Mouse (Mus musculus): ENCODE data around the gene Syne3.
A peak's percentile ranks its signal among the peaks of the same experiment; 100 is the strongest.

The Syne3 gene

DNA sequence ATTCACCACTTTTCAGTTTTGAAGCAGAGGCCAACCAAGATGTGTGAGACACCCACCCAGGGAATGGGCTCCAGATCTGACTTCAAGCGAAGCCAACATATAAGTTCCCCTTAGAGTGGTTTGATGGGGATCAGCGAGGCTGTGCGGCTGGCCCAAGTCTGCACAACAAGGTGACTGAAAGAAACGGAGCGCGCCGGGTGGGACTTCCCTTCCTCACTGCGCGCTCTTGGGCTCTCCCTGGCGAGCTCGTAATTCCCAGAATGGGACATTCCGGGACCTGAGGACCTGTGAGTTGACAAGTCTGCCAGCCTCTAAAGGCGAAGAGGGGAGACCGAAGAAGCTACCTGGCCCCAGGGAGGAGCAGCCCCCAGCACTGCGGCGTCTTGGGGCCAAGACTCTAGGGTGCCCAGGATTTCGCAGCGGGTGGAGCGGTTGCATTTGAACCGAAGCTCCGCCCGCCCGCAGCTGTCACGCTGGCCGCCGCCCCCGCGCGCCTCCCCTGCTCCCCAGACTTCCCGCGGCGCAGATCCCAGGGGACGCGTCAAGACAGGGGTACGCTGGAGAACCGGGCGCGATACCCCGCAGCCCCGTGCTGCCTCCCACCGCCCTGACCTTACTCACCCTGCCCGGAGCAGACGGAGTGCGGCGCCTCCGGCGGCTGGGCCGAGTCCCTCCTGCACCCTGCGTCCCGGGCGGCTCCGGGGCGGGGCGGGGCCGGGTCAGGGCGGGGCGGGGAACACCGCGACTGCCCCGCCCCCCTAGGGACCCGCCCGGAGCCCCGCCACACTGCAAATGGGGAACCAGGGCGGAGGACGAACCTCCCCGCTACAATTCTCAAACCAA is at the start of gene Syne3:
Gene Syne3 (minus strand): TSS at position 440 of the 843 bp plus-strand sequence.
- peak; percentile 90 to 94 for DNase-seq (ENCODE audit: low spot score in 2 of 2)

DNA sequence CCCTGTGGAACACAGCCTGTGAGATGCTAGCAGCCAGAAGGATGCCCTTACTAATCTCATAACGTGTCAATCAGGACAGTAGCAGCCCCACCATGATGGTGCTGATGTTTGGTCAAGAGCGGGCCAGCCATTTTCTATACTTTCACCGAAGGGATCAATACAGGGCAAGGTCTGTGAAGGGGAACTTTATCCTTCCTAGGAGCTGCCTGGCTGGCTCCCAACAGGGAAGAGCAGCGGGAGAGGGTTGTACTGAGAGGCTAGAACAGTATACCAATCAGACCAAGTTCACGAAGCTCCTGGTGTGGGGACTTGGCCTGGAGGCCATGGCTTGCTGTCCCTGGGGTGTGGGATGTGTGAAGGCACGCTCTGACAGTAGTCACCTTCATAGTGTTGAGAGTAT is 45.7 kb upstream of the Syne3 start:
- no peak for DNase-seq (ENCODE audit: low spot score in 2 of 2)

DNA sequence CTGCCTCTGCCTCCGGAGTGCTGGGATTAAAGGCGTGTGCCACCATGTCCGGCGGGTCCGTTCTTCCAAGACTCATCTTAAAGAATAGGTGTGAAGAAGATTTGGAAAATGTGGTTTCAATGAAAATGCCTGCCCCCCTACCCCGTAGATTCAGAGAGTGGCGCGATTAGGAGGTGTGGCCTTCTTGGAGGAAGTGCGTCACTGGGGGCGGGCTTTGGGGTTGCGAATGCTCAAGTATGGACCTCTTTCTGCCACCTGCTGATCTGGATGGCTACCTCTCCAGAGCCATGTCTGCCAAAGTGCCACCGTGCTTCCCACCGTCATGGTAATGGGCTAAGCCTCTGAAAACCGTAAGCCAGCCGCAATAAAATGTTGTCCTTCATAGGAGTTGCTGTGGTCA is 44.4 kb upstream of the Syne3 start:
- DNase-seq (ENCODE audit: low spot score in 2 of 2): no peak

DNA sequence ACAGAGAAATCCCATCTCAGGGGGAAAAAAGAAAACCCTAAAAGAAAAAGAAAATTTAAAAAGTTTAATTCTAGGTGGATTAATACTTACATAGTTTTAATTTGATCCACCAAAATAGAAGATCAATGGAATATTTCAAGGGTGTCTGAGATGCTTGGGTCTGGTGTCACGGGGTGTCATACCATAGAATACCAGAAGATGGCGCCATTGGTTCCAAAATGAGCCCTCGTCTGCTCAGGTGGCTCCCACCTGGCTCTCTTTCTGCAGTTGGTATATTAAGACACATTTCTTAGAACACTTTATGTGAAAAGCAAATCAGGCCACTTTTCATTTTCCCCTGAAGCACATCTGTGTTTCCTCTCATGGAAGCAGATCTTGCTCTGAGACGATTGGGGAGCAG is 41.3 kb upstream of the Syne3 start:
- DNase-seq (ENCODE audit: low spot score in 2 of 2): peak; percentile 47 to 77

DNA sequence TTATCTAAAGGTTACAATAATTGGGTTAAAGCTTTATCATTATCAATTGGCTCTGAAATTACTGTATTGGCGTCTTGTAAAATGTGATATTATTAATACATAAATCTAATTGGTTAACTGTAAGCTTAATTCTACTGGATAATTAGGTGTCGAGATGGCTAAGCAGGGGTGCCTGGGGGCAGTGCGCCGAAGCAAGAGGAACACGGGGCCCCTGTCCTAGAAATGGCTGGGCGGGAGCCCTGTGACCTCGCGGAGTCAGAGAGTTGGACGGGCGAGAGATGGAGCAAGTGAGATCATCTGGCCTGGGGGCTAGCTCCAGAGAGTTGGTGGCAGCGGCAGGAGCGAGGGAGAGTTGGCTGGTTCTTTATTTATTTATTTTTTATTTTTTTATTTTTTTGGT is 40.2 kb upstream of the Syne3 start:
- no peak for DNase-seq (ENCODE audit: low spot score in 2 of 2)

DNA sequence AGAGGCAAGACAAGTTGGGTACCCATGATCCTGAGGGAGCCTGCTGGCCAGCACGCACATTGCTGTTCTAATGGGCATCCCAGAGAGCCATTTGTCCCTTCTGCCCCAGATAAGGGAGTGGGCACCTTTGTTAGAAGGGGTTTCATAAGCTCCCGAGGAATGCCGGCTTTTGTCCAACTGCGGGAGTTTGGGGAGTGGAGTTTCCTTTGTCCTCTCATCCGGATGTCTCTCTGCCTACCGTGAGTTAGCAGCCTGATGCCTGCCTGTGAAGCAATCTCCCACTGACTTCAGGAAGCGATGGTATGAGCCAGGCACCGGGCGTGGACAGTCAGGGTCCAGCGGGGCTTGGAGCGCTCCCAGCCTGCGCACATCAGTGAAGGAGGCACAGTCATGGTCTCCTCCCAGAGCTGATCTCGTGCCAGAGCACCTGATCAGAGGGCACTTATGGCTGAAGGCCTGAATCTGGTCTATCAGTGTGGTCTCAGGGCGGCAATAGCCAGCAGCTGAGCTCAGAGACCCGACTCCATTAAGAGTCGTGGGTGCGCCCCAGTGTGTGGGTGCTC is 38.8 kb upstream of the Syne3 start:
- DNase-seq (ENCODE audit: low spot score in 2 of 2): no peak

DNA sequence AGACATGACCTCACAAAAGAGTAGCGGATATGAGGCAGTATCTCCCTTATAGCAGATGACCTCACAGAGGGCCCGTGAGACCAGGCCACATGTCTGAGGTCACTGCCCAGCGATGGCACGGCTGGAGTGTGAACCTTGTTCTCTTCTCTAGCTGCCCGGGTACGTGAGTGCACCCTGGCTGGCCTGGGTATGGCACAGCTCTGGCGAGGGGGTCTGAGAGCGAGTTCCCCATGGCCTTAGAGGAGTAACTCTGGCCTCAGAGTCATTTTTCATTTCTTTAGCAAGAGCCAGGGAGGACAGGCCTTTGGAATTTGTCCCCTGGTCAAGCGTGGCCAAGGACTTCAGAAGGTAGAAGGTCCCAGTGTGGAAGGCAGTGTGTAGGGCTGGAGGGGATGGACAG is 35.2 kb upstream of the Syne3 start:
- DNase-seq (ENCODE audit: low spot score in 2 of 2): no peak

DNA sequence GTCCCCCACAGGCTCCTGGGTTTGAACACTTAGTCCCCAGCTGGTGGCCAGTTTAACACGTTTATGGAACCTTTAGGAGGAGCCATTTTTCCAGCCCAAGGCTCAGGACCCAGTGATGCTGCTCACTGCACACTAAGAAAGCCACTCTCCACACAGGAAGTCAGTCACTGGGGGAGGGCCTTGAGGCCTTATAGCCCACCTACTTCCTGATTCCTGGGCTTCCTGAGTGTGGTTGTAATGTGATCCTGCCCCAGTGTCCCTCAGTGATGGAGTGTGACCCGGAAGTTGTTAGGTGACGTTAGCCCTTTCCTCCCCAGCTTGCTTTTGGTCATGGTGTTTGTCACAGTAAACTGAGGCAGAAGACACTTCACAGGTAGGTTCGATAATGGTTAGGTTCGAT is 33.5 kb upstream of the Syne3 start:
- no peak for DNase-seq (ENCODE audit: low spot score in 2 of 2)

DNA sequence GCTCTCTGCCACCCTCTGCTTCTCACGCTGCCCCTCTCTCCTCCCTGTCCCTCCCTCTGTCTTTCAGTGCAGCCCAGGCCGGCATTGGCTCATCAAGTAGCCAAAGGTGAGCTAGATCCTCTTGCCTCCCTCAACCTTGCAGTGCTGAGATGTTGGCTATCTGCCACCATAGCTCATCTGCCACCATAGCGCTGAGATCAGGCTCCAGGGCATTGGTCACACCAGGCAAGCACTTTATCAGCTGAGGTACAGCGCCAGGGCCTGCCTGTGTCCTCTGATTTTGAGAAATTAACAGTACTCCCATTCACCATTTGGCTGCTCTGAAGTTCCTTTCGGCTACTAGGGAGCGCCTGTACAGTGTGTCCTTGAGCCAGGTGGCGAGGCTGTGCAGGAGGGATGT is 31.3 kb upstream of the Syne3 start:
- DNase-seq (ENCODE audit: low spot score in 2 of 2): peak; percentile 47 to 66

DNA sequence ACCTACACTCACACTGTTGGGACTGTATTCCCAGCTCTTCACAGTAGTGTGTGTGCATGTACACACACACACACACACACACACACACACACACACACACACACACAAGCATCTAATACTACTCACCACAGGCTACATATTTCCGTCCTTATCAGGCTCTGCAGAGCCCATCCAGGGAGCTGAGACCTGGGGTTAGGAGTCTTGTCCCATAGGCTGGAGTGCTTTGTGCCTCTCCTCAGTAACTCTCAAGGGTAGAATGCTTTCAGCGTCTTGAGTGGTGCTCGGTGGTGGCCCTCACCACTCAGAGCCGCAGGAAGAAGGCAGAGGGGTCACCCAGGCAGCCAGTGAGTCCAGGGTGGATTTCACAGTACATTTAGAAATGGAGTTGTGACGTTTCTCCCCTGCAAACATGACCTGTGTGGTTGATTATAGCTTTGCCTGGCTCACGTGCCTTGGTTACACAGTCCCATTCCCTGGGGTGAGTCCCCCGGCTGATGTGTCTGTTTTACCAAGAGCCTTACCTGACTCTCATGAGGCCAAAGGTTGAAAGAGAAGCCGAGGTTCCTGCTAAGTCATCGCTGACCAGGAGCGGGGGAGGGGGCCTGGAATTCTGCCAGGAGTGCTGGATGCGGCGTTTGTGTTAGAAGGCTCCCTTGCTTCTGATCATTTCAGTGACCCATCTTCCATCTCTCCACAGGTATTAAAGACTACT is 30.1 kb upstream of the Syne3 start:
- DNase-seq (ENCODE audit: low spot score in 2 of 2): peak; percentile 48 to 54

DNA sequence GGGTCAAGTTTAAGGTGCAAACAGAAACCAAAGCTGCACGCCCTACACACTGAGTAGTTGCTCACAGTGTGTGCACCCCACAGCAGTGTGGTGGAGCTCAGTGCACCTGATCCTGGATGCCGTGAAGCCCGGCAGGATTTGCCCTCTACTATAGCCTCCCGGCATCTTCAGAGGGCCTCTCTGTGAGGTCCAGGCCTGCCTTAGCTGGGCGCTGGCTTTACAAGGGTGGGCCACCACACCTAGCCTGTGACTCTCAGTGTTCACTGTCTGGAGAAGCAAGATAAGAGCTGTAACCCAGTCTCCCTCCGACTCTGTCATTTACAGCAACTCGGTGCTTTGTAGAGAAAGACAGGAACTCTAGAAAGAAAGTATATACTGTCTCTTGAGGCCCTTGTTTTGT is 29.3 kb upstream of the Syne3 start:
- DNase-seq (ENCODE audit: low spot score in 2 of 2): peak; percentile 72 to 73

DNA sequence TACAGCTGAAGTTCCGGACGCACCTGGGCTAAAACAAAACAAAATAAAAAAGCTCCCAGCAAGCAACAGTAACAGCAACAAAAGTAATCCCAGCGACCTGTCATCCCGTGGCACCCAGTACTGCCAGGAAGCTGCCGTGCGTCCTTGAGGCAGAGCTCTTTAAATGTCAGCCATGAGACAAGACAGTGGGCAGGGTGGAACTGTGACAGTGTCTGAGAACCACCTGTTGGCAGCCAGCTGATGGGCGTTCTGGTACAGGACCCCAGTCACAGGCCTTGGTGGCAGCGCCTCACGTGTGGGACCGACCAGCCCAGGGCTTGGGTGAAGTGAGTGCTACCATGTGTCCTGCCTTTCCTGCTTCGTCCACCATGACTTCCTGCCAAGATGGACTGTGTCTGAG is 28.6 kb upstream of the Syne3 start:
- peak in 1 of 2 experiments; percentile 49 for DNase-seq (ENCODE audit: low spot score in 2 of 2)

DNA sequence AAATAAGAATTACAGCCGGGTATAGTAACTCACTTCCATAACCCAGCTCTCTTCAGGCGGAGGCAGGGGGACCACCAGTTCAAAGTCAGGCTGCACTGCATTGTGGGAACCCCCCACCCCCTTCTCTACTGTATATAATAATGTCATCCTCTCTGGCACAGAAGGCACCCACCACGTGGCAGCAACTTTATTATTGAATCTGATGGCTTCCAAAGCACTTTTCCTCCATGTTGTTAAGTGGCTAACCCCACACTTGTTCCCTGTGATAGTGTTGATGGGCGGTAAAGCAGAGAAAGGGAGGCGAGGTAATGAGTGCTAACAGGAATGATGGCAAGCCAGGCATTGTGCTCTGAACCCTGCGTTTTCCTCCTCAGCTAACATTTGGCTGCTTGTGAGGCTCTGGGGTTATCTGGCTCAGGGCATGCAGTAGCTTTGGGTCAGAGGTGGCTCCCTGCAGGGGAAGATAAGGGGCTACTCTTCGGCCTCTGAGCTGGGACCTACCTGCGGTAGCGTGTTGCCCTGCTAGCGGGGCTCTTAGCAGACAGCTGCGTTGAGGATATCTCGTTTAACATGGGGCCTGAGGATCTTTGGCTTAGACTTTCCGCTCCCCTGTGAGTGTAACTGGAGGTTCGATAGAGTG is 24.6 kb upstream of the Syne3 start:
- peak; percentile 70 to 81 for DNase-seq (ENCODE audit: low spot score in 2 of 2)

DNA sequence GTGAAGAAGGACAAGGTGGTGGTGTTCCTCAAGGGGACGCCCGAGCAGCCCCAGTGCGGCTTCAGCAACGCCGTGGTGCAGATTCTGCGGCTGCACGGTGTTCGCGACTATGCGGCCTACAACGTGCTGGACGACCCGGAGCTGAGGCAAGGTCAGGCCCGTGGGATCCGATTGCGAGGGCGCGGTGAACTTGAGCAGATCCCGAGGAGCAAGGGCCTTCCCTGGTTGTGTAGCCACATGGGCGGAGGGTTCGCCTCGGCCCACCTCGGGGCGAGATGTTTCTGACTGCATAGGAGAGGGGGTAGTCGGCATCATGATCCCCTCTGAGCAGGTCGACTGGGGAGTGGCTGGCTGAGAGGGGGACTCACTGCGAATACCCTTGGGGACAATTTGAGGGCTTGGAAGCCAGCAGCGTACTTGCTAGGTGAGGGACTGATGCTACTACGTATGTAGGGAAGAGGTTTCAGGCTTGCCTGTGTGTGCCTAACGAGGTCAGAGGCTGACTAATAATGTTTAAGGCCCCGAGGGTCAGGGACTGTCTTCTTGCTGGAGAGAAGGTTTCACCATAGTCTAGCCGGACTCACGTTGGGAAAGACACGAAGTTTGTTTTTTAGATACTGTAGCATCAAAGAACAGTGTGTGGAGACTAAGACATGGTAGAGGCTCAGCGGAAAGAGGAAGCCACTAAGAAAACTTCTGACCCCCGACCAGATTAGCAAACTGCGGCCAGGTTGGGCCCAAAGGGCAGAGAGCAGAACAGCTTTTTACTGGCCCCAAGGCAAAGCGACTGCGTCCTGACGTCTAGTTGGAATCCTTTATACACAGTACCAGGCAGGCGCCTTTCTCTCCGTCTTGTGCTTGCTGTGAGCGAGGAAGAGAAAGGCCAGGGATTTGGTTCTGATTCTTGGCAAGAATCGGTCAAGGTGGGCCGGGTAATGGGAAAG is 23.5 kb upstream of the Syne3 start:
- DNase-seq (ENCODE audit: low spot score in 2 of 2): peak in 1 of 2 experiments; percentile 68

DNA sequence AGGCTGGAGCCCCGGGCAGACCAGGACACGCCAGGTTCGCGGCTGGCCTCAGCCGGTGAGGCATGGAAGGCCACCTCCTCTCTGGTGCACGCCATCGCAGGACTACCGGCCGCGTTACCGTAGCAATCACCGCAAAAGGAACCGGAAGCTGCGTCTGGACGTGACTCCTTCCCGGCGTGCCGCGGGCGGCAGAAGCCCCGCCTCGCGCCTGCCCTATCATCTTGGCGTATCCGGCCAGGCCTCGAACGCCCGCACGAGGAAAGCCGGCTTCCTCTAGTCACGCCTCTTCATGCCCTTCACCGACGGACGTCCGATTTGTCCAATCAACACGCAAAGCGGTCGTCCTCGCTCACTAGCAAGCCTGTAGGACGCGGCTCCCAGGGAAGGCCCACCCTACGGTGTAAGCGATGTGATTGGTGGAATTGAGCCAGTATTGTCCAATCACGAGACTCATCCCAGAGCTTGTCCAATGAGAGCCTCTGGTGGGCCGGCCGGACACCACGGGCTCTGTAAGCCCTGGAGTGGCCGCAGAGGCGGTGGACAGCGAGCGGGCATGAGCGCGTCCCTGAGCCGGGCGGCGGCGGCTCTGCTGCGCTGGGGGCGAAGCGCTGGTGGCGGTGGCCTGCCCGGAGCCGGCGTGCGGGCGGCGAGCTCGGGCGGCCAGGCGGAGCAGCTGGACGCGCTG is 22.7 kb upstream of the Syne3 start, which contains the start of gene Glrx5:
Gene Glrx5 (plus strand): TSS at position 542 of the 685 bp plus-strand sequence.
- DNase-seq (ENCODE audit: low spot score in 2 of 2): peak; percentile 96 to 98

DNA sequence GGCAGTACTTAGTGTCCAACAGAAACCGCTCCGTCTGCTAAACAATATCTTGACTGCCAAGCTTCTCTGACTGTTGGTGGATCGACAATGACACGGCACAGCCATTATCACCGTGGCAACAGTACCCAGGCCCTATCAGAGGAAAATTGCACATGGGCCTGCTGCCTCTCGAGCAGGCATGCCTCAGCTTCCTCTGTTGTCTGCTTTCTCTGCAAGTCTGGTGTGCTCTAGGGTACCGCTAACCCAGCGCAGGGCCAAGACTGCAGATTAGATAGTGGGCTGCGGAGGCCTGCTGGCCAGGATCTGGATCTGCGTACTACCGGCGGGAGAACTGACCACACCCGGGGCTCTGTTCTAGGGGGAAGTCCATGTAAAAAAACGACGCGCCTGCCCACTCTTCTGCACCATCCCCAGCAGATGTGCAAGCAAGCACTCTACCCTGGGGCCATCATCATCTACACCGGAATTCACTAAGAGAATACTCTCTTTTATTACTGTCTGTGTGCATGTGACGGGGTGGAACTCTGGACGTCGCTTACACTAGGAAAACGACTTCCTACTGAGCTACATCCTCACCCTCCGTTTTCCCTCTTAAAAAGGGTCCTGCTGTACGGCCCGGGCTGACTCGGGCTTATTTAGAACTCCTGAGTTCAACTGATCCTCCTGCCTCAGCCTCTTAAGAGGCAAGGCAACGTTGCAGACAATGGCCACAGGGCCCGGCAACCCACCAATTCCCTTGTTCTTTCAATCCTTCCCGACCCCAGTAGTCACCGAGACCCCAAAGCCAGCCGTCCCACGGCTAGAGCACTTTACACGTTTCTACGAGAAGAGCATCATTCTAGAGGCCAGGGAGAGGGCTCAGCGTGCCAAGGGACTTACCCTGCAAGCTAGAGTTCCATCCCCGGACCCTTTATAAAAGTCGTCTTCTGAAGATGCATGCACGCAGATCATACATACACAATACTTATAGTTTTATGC is 21.8 kb upstream of the Syne3 start:
- DNase-seq (ENCODE audit: low spot score in 2 of 2): peak; percentile 41

DNA sequence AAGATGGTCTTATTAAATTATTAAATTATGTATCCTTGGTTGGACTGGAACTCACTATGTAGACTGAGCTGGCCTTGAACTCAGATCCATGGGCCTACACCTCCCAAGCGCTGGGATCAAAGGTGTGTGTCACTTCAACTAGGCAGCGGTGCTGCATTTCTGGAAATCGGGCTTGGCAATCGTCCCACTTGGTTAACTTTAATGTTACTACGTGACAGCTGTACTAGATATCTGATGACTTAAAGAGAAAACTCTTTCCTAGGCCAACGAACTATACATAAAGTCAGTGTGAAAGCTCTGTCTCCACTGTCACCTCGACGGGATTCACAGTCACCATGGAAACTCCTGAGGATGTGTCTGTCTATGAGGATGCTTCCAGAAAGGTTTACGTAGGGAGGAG is 20.3 kb upstream of the Syne3 start:
- DNase-seq (ENCODE audit: low spot score in 2 of 2): no peak

DNA sequence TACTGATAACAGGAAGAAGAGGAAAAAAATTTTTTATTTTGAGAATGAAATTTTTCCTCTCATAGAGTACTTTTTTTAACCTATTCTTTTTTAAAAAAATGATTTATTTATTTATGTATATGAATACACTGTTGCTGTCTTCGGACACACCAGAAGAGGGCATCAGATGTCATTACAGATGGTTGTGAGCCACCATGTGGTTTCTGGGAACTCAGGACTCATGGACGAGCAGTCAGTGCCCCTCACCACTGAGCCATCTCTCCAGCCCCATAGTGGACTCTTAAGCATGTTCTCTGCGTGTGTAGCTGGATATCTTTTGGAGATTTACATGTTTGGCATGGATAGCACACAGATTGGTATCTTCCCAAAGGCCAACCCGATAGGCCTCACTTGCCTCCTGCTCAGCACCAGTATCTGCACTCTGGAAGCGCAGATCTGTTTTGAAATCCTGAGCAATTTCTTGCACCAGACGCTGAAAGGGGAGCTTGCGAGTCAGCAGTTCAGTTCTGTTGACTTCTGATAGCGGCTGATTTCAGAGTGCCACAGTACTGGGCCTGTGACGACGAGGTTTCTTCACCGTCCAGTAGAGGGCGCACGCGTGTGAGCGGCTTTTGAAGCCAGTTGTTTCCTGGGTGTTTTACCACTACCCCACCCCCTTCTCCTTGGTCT is 17.8 kb upstream of the Syne3 start:
- DNase-seq (ENCODE audit: low spot score in 2 of 2): peak; percentile 91 to 97
